Mouse (Mus musculus) ES-Bruce4 (cell line): Measurements from ENCODE around the gene Klk6. TPM values are rescaled to one million over a fixed set of nuclear protein-coding genes. Genes with fewer than 3 reads are reported as not detected.

Experiments
- H3K27ac ChIP-seq: 2 replicates; pipeline ENCODE4 v1.5.1; 2012; ENCODE audit warnings: low read length, inconsistent platforms; ENCODE audit not compliant: insufficient read depth
- H3K27me3 ChIP-seq: 2 replicates; pipeline ENCODE4 v1.6.1; 2012; ENCODE audit warnings: mild to moderate bottlenecking, low read length, inconsistent platforms; ENCODE audit not compliant: control insufficient read depth, poor library complexity, insufficient read depth, severe bottlenecking
- H3K36me3 ChIP-seq: 2 replicates; pipeline ENCODE4 v1.6.1; 2012; ENCODE audit warnings: inconsistent platforms, mild to moderate bottlenecking, low read length, moderate library complexity; ENCODE audit not compliant: control insufficient read depth, poor library complexity, insufficient read depth, severe bottlenecking
- H3K4me1 ChIP-seq: one replicate; pipeline ENCODE4 v1.8.1; 2011; ENCODE audit warnings: low read length; ENCODE audit not compliant: control insufficient read depth, insufficient read depth
- H3K4me3 ChIP-seq: 2 replicates; pipeline ENCODE4 v1.5.1; 2011; ENCODE audit warnings: low read depth, mild to moderate bottlenecking, low read length
- H3K9ac ChIP-seq: 2 replicates; pipeline ENCODE4 v1.6.1; 2012; ENCODE audit warnings: low read depth, mild to moderate bottlenecking, inconsistent platforms; ENCODE audit not compliant: poor library complexity, severe bottlenecking
- H3K9me3 ChIP-seq: replicated peaks from 2 replicates; pipeline ENCODE4 v1.6.1; 2012; ENCODE audit warnings: mild to moderate bottlenecking, low read length, inconsistent platforms; ENCODE audit not compliant: control insufficient read depth, poor library complexity, insufficient read depth, severe bottlenecking
- CTCF ChIP-seq: IDR thresholded peaks from one replicate; pipeline ENCODE4 v1.8.1; 2011; ENCODE audit warnings: low read depth, low read length
- EP300 ChIP-seq: IDR thresholded peaks from 2 replicates; pipeline ENCODE4 v1.6.1; 2011; ENCODE audit warnings: low read depth, low read length; ENCODE audit not compliant: insufficient read depth
- POLR2A ChIP-seq: IDR thresholded peaks from one replicate; pipeline ENCODE4 v1.8.1; 2011; ENCODE audit warnings: low read length; ENCODE audit not compliant: insufficient read depth
- polyA plus RNA-seq: library from polyadenylated mRNA; stranded (reverse); fragments of >200 nt; gene quantifications from 2 replicates; pipeline ENCODE4 v1.2.4, GENCODE M21; 2011; ENCODE audit warnings: low read depth; ENCODE audit not compliant: missing spikeins, insufficient read depth, insufficient read length

The Klk6 gene
- polyA plus RNA-seq, 1 experiment, result not detected

DNA sequence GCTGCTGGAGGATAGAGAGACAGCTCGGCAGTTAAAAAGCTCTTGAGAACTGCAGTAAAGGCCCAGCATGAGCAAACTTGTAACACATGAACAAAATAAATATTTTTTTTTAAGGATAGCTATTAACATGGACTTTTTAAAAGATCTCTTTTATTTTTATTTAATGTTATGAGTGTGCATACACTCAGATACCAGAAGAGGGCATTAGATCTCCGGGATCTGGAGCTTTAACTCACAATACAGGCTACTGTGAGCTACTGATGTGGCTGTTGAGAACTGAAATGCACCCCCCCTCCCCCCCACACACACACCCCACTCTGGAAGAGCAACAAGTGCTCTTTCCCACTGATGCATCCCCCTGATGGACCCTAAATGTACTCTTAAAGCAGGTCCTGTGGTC, 35.0 kb upstream of the Klk6 start:
- no peak overlapping the region for H3K9ac ChIP-seq

DNA sequence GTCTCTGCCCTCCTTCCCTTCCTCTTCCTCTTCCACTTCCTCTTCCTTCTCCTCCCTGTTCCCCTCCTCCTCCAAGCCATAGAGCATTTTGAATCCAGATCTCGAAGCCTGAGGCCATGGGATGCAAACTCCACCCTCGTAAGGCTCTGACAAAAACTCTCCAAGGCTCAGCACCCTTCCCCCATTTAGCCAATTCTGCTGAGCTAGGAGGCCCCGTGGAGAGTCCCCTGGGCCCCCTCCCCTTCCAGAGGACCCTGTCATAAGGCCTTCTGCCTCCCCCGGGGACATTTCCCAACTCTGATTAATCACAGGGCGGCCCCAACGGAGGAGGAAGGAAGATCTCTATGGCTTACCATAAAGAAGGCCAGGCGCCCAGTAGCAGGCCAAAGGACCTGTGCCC, 32.7 kb upstream of the Klk6 start, which contains the start of gene Klk9:
Klk9 (plus strand) TSS at position 301 of the 400 bp plus-strand sequence.
- no peaks in the 10 kb centered on the region for H3K27me3 ChIP-seq
- no peak within 1 kb of the TSS for H3K4me3 ChIP-seq
- H3K9ac ChIP-seq, result no peak within 1 kb of the TSS
- H3K36me3 ChIP-seq, result no peaks in the 10 kb centered on the region
- H3K4me1 ChIP-seq, result no peaks in the 10 kb centered on the region
- no peak for TF ChIP-seq POLR2A
- TF ChIP-seq CTCF, result no peak
- no peak for TF ChIP-seq EP300
- no peaks in the 10 kb centered on the region for H3K9me3 ChIP-seq
- H3K27ac ChIP-seq, result no peak within 1 kb of the TSS

More for the DNA sequence above, 35.0 kb upstream of the Klk6 start:
- Histone ChIP-seq H3K4me1 (no peaks in the 10 kb centered on the region), H3K9me3 (no peaks in the 10 kb centered on the region), H3K27me3 (no peaks in the 10 kb centered on the region), H3K27ac (no peak overlapping the region), H3K36me3 (no peaks in the 10 kb centered on the region), H3K4me3 (no peak overlapping the region)
- TF ChIP-seq POLR2A (no peak), CTCF (no peak), EP300 (no peak)

DNA sequence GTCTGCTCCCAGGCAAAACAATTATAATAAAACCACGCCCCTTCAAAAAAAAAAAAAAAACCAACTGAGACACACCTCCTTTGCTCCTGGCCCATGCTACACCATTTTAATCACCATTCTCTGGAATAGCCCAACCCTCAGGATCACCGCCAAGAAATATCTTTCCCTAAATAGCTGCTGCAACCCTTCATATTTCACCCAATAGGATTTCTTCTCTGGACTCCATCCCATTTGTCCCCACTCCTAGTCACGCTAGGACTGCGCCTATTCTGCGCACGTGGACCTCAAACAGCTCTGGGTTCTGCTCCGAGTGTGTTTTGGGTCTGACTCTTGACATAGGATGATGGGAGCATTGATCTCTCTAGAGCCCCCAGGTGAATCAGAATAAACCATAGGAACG, 27.9 kb upstream of the Klk6 start:
- no peaks in the 10 kb centered on the region for H3K9me3 ChIP-seq
- peak overlapping the region; percentile 46 for H3K9ac ChIP-seq
- H3K4me3 ChIP-seq, result peak overlapping the region; percentile 63
- TF ChIP-seq CTCF (no peak), POLR2A (no peak), EP300 (no peak)
- no peak overlapping the region for H3K27ac ChIP-seq
- H3K4me1 ChIP-seq, result no peaks in the 10 kb centered on the region
- H3K36me3 ChIP-seq, result no peaks in the 10 kb centered on the region
- H3K27me3 ChIP-seq, result no peaks in the 10 kb centered on the region

DNA sequence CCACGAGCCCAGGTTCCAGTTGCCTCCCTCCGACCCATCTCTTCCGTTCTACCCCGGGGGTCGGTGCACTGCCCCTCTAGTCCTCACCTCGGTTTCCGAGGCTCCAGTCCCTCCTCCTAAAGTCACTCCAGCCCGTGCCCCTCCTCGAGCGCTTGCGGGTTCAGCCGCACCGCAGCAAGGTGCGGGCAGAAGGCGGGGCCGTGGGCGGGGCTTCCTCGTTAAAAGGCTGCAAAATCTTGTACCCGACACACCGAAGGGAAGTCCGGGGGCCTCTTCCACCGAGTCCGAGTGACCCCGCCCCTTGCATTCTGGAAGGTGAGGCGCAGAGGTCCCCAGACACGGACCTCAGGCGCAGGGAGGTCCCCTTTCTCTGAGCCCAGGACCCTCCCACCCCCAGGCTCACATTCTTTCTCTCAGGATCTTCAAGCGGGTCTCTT, 26.9 kb upstream of the Klk6 start, which contains the start of gene Klk8:
Klk8 (plus strand) TSS at position 245 of the 437 bp plus-strand sequence.
- Histone ChIP-seq H3K27me3 (no peaks in the 10 kb centered on the region), H3K4me3 (peak within 1 kb of the TSS; percentile 63), H3K27ac (no peak within 1 kb of the TSS), H3K4me1 (no peaks in the 10 kb centered on the region), H3K36me3 (no peaks in the 10 kb centered on the region), H3K9ac (peak within 1 kb of the TSS; percentile 46), H3K9me3 (no peaks in the 10 kb centered on the region)
- no peak for TF ChIP-seq POLR2A
- TF ChIP-seq CTCF, result no peak
- TF ChIP-seq EP300, result no peak

DNA sequence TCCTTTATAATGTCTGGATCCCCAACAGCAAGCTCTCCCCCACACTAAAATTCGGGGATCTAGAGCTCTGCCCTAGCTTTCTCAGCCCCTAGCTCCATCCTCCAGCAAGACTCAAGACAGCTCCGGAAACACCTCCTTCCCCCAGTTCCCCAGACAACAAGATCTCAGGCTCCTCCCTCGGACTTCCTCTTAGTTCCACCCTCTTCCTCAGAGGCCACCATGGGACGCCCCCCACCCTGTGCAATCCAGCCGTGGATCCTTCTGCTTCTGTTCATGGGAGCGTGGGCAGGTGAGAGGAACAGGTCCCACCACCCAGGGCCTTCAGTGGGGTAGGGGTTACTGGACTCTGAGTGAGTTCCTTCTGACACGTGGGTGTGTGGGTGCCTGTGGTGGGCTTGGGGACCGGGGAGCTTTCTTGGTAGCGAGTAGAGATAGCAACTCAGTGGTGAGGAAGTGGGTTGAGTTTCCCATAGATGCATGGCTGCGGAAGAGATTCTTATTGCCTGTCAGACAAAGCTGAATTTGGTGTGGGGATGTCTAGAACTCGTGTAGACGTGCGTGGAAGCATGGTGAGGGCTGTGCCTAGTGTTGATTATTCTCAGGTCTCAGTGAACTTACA, 26.3 kb upstream of the Klk6 start:
- no peak for TF ChIP-seq CTCF
- no peak for TF ChIP-seq POLR2A
- TF ChIP-seq EP300, result no peak
- H3K9ac ChIP-seq, result no peak overlapping the region
- H3K27ac ChIP-seq, result no peak overlapping the region

DNA sequence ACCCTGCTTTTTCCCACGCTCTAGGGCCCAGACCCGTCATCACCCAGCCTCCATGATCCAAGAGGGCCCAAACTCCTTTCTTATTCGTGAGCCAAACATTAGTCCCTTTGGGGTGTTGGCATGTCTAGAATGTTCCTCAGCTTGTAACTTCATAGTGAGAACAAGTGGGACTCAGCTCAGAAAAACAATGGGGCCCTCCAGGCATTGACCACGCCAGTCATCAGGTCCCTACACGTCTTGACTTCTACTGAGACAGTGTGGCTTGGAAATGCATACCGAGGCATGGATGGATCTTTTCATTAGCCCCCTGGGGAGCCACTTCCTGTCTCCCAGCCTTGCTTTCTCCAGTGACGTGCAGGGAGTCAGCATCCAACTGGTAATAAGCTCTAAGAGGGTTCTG, 24.4 kb upstream of the Klk6 start:
- Histone ChIP-seq H3K4me3 (no peak overlapping the region), H3K9me3 (no peaks in the 10 kb centered on the region), H3K27me3 (no peaks in the 10 kb centered on the region), H3K36me3 (no peaks in the 10 kb centered on the region), H3K27ac (no peak overlapping the region), H3K4me1 (no peaks in the 10 kb centered on the region), H3K9ac (no peak overlapping the region)
- no peak for TF ChIP-seq EP300
- TF ChIP-seq POLR2A, result no peak
- TF ChIP-seq CTCF, result no peak

More for the DNA sequence above, 26.3 kb upstream of the Klk6 start:
- Histone ChIP-seq H3K4me1 (no peaks in the 10 kb centered on the region), H3K27me3 (no peaks in the 10 kb centered on the region), H3K9me3 (no peaks in the 10 kb centered on the region), H3K4me3 (peak overlapping the region; percentile 63), H3K36me3 (no peaks in the 10 kb centered on the region)
